In the genomic region with DNA sequence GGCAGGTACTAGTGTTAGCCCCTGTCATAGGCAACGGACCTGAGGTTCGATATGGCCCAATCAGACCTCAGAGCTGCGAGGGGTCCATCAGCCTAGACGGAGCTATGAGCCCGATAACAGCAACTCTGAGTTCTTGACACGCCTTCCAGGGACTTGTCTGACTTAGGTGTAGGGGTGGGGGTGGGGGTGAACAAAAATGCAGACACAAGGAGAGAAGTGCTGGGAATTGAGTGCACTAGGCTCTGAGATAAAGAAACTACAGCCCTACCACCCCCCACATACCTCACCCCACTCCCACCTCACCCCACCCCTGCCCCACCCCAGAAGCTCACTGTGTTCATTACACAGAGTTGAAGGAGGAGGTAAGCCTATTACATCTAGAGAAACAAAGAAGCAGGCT, we compare ENCODE assay signal across 27 mouse cellular contexts. TPM values are rescaled to one million over a fixed set of nuclear protein-coding genes. Genes with fewer than 3 reads are reported as not detected.
DNase-seq lines count a peak whose midpoint lies in the region; ATAC-seq and TF ChIP-seq lines count a peak whose summit lies in the region.
"Had no signal": no experiment of that assay in that cellular context is flagged by ENCODE, and none has a peak within 500 bp of the region (broad histone marks: within the 10 kb centered on the region; RNA-seq: fewer than 3 reads in every experiment).

No protein-coding gene starts in this region.

- no peak for TF ChIP-seq CTCF in lung, embryonic 14.5 days (IDR thresholded peaks at IDR 0.05; ENCODE audit: low read depth)
- no peak for TF ChIP-seq CTCF in MEL (IDR thresholded peaks at IDR 0.05 in 2 of 3, conservative IDR thresholded peaks at IDR 0.05 in 1 of 3; ENCODE audit: control insufficient read depth in 1 of 3, insufficient read depth in 1 of 3, low read depth in 2 of 3, low read length in 3 of 3, poor library complexity in 1 of 3, severe bottlenecking in 1 of 3)

- no peak for DNase-seq in lung, embryonic 14.5 days
- no peak for DNase-seq in lung, postnatal 36 days
- peak; percentile 43 for DNase-seq in MEL (ENCODE audit: low read depth, low spot score)
- no peak for DNase-seq in limb, embryonic 10.5 days (ENCODE audit: low spot score)
- no peak for DNase-seq in embryonic facial prominence, embryonic 10.5 days (ENCODE audit: low spot score)
- no peak for DNase-seq in testis, postnatal 14 days (ENCODE audit: low spot score)
- DNase-seq: adrenal gland, postnatal 36 days; cerebellum, adult 18-20 months; cerebellum, postnatal 10 days; gastrocnemius, postnatal 14 days; heart, adult 11 months; kidney, adult 2 months; kidney, postnatal 36 days; lung, adult 2 months; retina, postnatal 1 day; right cerebral cortex, postnatal 14 days had no signal

- no peak overlapping the region for H3K9ac ChIP-seq in lung, embryonic 14.5 days
- no peak overlapping the region for H3K9ac ChIP-seq in MEL (ENCODE audit: control insufficient read depth, low read depth, low read length, poor library complexity, severe bottlenecking)
- H3K9ac ChIP-seq in liver, embryonic 15.5 days, result no peak overlapping the region
- H3K9ac ChIP-seq: forebrain, embryonic 13.5 days; heart, embryonic 15.5 days; hindbrain, embryonic 12.5 days; midbrain, embryonic 13.5 days had no signal

- TF ChIP-seq POLR2A in MEL (IDR thresholded peaks at IDR 0.05; ENCODE audit: control insufficient read depth in 1 of 2, insufficient read depth in 1 of 2, low read depth in 1 of 2, low read length in 2 of 2, poor library complexity in 1 of 2), result no peak; a peak in 1 of 4 replicates

- H3K79me2 ChIP-seq in MEL (ENCODE audit: control insufficient read depth, insufficient read depth, low read length, poor library complexity), result peaks cover 7% of the 10 kb centered on the region; the same call in 1 of the 2 replicates

- H3K27me3 ChIP-seq in lung, embryonic 14.5 days (ENCODE audit: insufficient read depth, low read length), result no peaks in the 10 kb centered on the region
- no peaks in the 10 kb centered on the region for H3K27me3 ChIP-seq in MEL (ENCODE audit: control insufficient read depth in 1 of 2, insufficient read depth in 2 of 2, low read length in 2 of 2)
- no peaks in the 10 kb centered on the region for H3K27me3 ChIP-seq in limb, embryonic 10.5 days (ENCODE audit: low read depth, poor library complexity, severe bottlenecking)
- H3K27me3 ChIP-seq in liver, embryonic 15.5 days, result no peaks in the 10 kb centered on the region
- H3K27me3 ChIP-seq in embryonic facial prominence, embryonic 10.5 days (replicated peaks; ENCODE audit: low read depth, poor library complexity, severe bottlenecking), result no peaks in the 10 kb centered on the region
- H3K27me3 ChIP-seq: forebrain, embryonic 13.5 days; heart, embryonic 15.5 days; hindbrain, embryonic 12.5 days; megakaryocyte, embryonic 14.5 days; midbrain, embryonic 13.5 days had no signal

- TF ChIP-seq EP300 in MEL (IDR thresholded peaks at IDR 0.05; ENCODE audit: low read depth in 1 of 2, low read length in 2 of 2), result no peak

- H3K4me2 ChIP-seq in lung, embryonic 14.5 days, result no peak overlapping the region
- H3K4me2 ChIP-seq in liver, embryonic 15.5 days, result peak overlapping the region; percentile 16; the same call in 1 of the 2 replicates
- H3K4me2 ChIP-seq: forebrain, embryonic 13.5 days; heart, embryonic 15.5 days; hindbrain, embryonic 12.5 days; midbrain, embryonic 13.5 days had no signal

- peak; percentile 41; the same call in 1 of the 2 replicates for ATAC-seq in lung, embryonic 14.5 days (ENCODE audit: insufficient read depth)
- ATAC-seq in liver, embryonic 15.5 days (ENCODE audit: insufficient read depth), result 0 out of 2 replicates have a peak, but pooled peaks have one; percentile 11
- ATAC-seq in erythroid progenitor cell, adult 5-6 weeks (replicated peaks; ENCODE audit: low FRiP score, poor library complexity, severe bottlenecking), result no peak
- ATAC-seq: CD4-positive, CD25-positive, alpha-beta regulatory T cell, adult 4 months; forebrain, embryonic 13.5 days; midbrain, embryonic 13.5 days had no signal

- H3K36me3 ChIP-seq in lung, embryonic 14.5 days (ENCODE audit: insufficient read depth), result no peaks in the 10 kb centered on the region
- peaks cover 0 to 10% of the 10 kb centered on the region in 2 experiments; a peak in 2 of 4 replicates for H3K36me3 ChIP-seq in MEL (ENCODE audit: control insufficient read depth in 1 of 2, insufficient read depth in 2 of 2, low read length in 2 of 2)
- no peaks in the 10 kb centered on the region for H3K36me3 ChIP-seq in limb, embryonic 10.5 days
- no peaks in the 10 kb centered on the region for H3K36me3 ChIP-seq in liver, embryonic 15.5 days (replicated peaks)
- no peaks in the 10 kb centered on the region for H3K36me3 ChIP-seq in embryonic facial prominence, embryonic 10.5 days (replicated peaks)
- H3K36me3 ChIP-seq: heart, embryonic 10.5 days; heart, embryonic 15.5 days; hindbrain, embryonic 12.5 days; midbrain, embryonic 13.5 days had no signal

- no peak for TF ChIP-seq RAD21 in MEL (IDR thresholded peaks at IDR 0.05; ENCODE audit: low read depth, low read length)

- WGBS in lung, embryonic 14.5 days, result 63% methylated on average over 6 of the region's 6 CpGs
- 90% methylated on average over 6 of the region's 6 CpGs for WGBS in limb, embryonic 10.5 days
- WGBS in liver, embryonic 15.5 days (ENCODE audit: insufficient replicate concordance), result 36% methylated on average over 6 of the region's 6 CpGs
- 82% methylated on average over 6 of the region's 6 CpGs for WGBS in embryonic facial prominence, embryonic 10.5 days

- H3K4me3 ChIP-seq in lung, embryonic 14.5 days (ENCODE audit: low read depth, low read length), result no peak overlapping the region
- H3K4me3 ChIP-seq in MEL (ENCODE audit: control insufficient read depth in 1 of 2, insufficient read depth in 1 of 2, low read depth in 2 of 2, low read length in 2 of 2), result peak overlapping the region in 1 of 2 experiments; percentile 60; a peak in 2 of 4 replicates
- no peak overlapping the region for H3K4me3 ChIP-seq in limb, embryonic 10.5 days
- no peak overlapping the region for H3K4me3 ChIP-seq in liver, embryonic 15.5 days (replicated peaks)
- H3K4me3 ChIP-seq in embryonic facial prominence, embryonic 10.5 days, result no peak overlapping the region
- H3K4me3 ChIP-seq: forebrain, embryonic 13.5 days; heart, embryonic 10.5 days; heart, embryonic 15.5 days; hindbrain, embryonic 12.5 days; layer of hippocampus, adult 2 months; left cerebral cortex, adult 2 months; megakaryocyte, embryonic 14.5 days; midbrain, embryonic 13.5 days had no signal

- H3K27ac ChIP-seq in lung, embryonic 14.5 days (ENCODE audit: low read depth), result no peak overlapping the region
- H3K27ac ChIP-seq in MEL (ENCODE audit: control insufficient read depth, low read depth, low read length), result no peak overlapping the region
- H3K27ac ChIP-seq in limb, embryonic 10.5 days, result 0 out of 2 replicates have a peak overlapping the region, but pooled peaks have one; percentile 26
- no peak overlapping the region for H3K27ac ChIP-seq in liver, embryonic 15.5 days (replicated peaks)
- no peak overlapping the region for H3K27ac ChIP-seq in embryonic facial prominence, embryonic 10.5 days (replicated peaks)
- H3K27ac ChIP-seq: forebrain, embryonic 13.5 days; heart, embryonic 10.5 days; heart, embryonic 15.5 days; hindbrain, embryonic 12.5 days; layer of hippocampus, adult 2 months; left cerebral cortex, adult 2 months; midbrain, embryonic 13.5 days had no signal

- no peaks in the 10 kb centered on the region for H3K9me3 ChIP-seq in lung, embryonic 14.5 days (ENCODE audit: low read depth, low read length)
- H3K9me3 ChIP-seq in MEL (replicated peaks; ENCODE audit: insufficient read depth, low read length), result no peaks in the 10 kb centered on the region
- H3K9me3 ChIP-seq in limb, embryonic 10.5 days (replicated peaks), result no peaks in the 10 kb centered on the region
- H3K9me3 ChIP-seq in liver, embryonic 15.5 days (replicated peaks), result no peaks in the 10 kb centered on the region
- no peaks in the 10 kb centered on the region for H3K9me3 ChIP-seq in embryonic facial prominence, embryonic 10.5 days
- H3K9me3 ChIP-seq: forebrain, embryonic 13.5 days; heart, embryonic 10.5 days; heart, embryonic 15.5 days; hindbrain, embryonic 12.5 days; megakaryocyte, embryonic 14.5 days had no signal

- no peaks in the 10 kb centered on the region for H3K4me1 ChIP-seq in lung, embryonic 14.5 days (ENCODE audit: insufficient read depth)
- peaks cover 12 to 18% of the 10 kb centered on the region in 2 experiments; a peak in 3 of 4 replicates for H3K4me1 ChIP-seq in MEL (ENCODE audit: control insufficient read depth in 1 of 2, insufficient read depth in 2 of 2, low read length in 2 of 2)
- peaks cover 14% of the 10 kb centered on the region for H3K4me1 ChIP-seq in limb, embryonic 10.5 days
- H3K4me1 ChIP-seq in liver, embryonic 15.5 days (replicated peaks), result peaks cover 25% of the 10 kb centered on the region
- H3K4me1 ChIP-seq in embryonic facial prominence, embryonic 10.5 days, result peaks cover 7% of the 10 kb centered on the region
- H3K4me1 ChIP-seq: forebrain, embryonic 13.5 days; heart, embryonic 15.5 days; midbrain, embryonic 13.5 days had no signal

TF ChIP-seq in MEL, 35 proteins besides CTCF, POLR2A, EP300 and RAD21:
- TF ChIP-seq TCF12 (IDR thresholded peaks at IDR 0.05; ENCODE audit: low read depth, low read length) (0 out of 2 replicates have a peak, but pooled peaks have one; percentile 9), ZNF384 (IDR thresholded peaks at IDR 0.05; ENCODE audit: low read depth, low read length) (no peak)

RNA-seq across cellular contexts. Expression of a gene that starts 32.8 kb away (rescaled TPM):
- polyA plus RNA-seq in lung, embryonic 14.5 days (2014; fragmentation: Nextera tagmentation; extraction: Ambion mirVana), result 1.6 and 2.6 TPM in 2 replicates
- 0.07 and 0.08 TPM in 2 replicates for total RNA-seq in MEL (2012; rRNA removed)
- under 1 TPM in 1 of 2 experiments, not detected in 1; 0.13 TPM for polyA plus RNA-seq in MEL (2012; ENCODE audit: insufficient read depth in 1 of 2, insufficient read length in 2 of 2, low read depth in 1 of 2, low replicate concordance in 2 of 2, missing spikeins in 1 of 2)
- 1.5 and 3.4 TPM in 2 replicates for polyA plus RNA-seq in limb, embryonic 10.5 days (2016; fragmentation: Nextera tagmentation; extraction: Ambion mirVana)
- 0.06 and 0.08 TPM in 2 replicates for polyA plus RNA-seq in liver, embryonic 15.5 days (2015; fragmentation: Nextera tagmentation; extraction: Ambion mirVana)
- polyA plus RNA-seq in embryonic facial prominence, embryonic 10.5 days (2016; fragmentation: Nextera tagmentation; extraction: Ambion mirVana), result 1.8 and 2.0 TPM in 2 replicates
- total RNA-seq in erythroid progenitor cell, adult 5-6 weeks (2015; ENCODE audit: low replicate concordance), result not detected in 2 replicates
- total RNA-seq in erythroid progenitor cell, adult 5-6 weeks (2017; ENCODE audit: low replicate concordance), result not detected in 2 replicates
